Mouse (Mus musculus) monocyte, adult 5-6 weeks (primary cell): ENCODE measurements around the gene Asxl2. TPM values are rescaled to one million over a fixed set of nuclear protein-coding genes. Genes with fewer than 3 reads are reported as not detected.
"Not testable (repeated sequence)": the region's sequence is repeated elsewhere in the genome, so short reads cannot be mapped to it uniquely, and the experiment has no call there.

Experiments used
- ATAC-seq: fragments of 153-309, 156-312 bp; replicated peaks from 2 replicates; pipeline ENCODE4 v1.8.0; 2017; ENCODE audit warnings: mild to moderate bottlenecking; ENCODE audit not compliant: low TSS enrichment, insufficient number of reproducible peaks, severe bottlenecking, poor library complexity, low FRiP score
- total RNA-seq: library from RNA; stranded (forward); fragments of 200-1000, 200-491, 200-594 nt; gene quantifications from 3 replicates; pipeline ENCODE4 v1.2.3, GENCODE M21; 2017

The Asxl2 gene
- 29.1 to 67.5 TPM (median 32.2 TPM) in 3 replicates for total RNA-seq

GRCm38 (mm10) chr12:3426530-3427034 lies at the start of gene Asxl2:
Asxl2 (plus strand) TSS chr12:3426857.
- ATAC-seq: peak; percentile 91

GRCm38 (mm10) chr12:3377190-3377589 lies 49.5 kb upstream of the Asxl2 start:
- ATAC-seq: no peak

DNA sequence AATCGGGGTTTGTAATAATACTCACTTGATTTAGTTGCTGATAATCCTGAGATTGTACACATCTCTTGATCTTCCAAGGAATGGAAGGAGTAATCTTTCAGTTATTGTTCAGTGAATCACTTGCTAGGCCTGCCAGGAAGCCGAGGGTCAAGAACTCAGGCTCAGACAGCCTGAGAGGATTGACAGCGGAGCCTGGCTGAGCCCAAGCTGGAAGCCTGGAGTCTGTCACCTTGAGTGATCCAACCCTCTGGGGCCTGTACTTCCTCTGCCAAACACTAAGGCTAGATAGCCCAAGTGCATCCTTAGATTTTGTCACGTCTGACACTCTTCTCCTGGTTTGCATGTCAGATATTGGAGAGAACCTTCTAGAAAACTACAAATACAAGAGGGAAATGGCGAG lies 48.9 kb upstream of the Asxl2 start:
- ATAC-seq: no peak

GRCm38 (mm10) chr12:3384860-3385259 lies 41.8 kb upstream of the Asxl2 start:
- ATAC-seq: no peak

GRCm38 (mm10) chr12:3385271-3385670 lies 41.4 kb upstream of the Asxl2 start:
- no peak for ATAC-seq

DNA sequence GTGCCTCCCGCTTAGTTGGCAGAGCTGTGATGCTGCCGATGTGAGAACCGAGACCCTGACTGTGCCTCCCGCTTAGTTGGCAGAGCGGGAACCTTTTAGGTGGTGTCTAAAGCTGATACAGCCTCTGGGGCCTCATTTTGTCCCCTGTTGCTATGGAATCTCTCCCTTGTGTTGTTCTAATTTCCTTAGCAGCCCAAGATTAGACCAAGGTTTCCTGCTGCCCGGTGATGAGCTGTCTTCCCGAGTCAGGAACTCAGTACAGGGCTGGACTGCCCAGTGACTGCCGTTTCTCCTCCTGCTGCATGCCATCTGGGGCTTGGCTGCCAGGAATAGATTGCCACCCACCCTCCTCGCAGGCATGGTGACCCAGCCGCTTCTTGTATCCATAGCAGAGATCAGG lies 40.7 kb upstream of the Asxl2 start:
- no peak for ATAC-seq

GRCm38 (mm10) chr12:3387891-3388290 lies 38.8 kb upstream of the Asxl2 start:
- no peak for ATAC-seq

DNA sequence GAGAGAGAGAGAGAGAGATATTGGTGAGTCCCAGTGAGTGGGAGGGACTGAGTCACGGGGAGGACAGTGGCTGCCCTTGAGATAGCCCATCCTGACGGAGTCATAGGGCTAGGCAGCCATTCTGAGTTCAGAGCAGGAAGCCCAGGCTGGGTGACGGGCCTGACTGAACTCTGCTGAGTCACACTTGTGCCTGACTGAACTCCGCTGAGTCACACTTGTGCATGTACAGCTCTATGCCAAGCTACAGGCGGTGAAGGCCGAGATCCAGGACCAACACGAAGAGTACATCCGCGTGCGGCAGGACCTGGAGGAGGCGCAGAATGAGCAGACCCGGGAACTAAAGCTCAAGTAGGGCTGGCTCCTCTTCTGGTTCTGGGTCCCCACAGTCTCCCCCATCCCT lies 37.3 kb upstream of the Asxl2 start:
- ATAC-seq: no peak

GRCm38 (mm10) chr12:3390071-3390470 lies 36.6 kb upstream of the Asxl2 start:
- no peak for ATAC-seq

GRCm38 (mm10) chr12:3390577-3391262 lies 35.9 kb upstream of the Asxl2 start:
- peak; percentile 69; the same call in 1 of the 2 replicates for ATAC-seq

- ATAC-seq: no peak
These were observed 35.4 kb upstream of the Asxl2 start for GRCm38 (mm10) chr12:3391276-3391675.

GRCm38 (mm10) chr12:3393140-3393539 lies 33.5 kb upstream of the Asxl2 start:
- no peak for ATAC-seq

GRCm38 (mm10) chr12:3396931-3397330 lies 29.7 kb upstream of the Asxl2 start:
- ATAC-seq: no peak

GRCm38 (mm10) chr12:3405662-3406061 lies 21.0 kb upstream of the Asxl2 start:
- ATAC-seq: not testable (repeated sequence)

DNA sequence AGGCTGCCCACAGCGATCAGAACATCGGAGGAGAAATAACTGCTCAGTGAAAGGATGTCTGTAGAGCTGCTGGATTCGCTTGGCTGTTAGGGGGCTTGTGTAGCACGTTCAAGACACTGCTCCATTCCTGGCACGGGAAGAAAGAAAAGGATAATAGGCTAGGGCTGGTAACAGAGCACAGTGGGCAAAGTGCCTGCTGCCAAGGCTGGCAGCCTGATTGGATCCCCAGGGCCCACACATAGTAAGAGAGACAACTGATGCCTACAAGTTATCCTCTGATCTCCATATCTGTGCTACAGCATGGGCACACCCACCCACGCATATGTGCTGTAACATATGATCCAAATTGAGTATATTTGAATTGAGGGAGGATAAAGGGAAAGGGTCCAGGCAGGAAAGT lies 20.1 kb upstream of the Asxl2 start:
- ATAC-seq: no peak

- ATAC-seq: no peak
These were observed 11.7 kb upstream of the Asxl2 start for GRCm38 (mm10) chr12:3414956-3415355.

- no peak for ATAC-seq
These were observed 7.9 kb upstream of the Asxl2 start for GRCm38 (mm10) chr12:3418761-3419160.

DNA sequence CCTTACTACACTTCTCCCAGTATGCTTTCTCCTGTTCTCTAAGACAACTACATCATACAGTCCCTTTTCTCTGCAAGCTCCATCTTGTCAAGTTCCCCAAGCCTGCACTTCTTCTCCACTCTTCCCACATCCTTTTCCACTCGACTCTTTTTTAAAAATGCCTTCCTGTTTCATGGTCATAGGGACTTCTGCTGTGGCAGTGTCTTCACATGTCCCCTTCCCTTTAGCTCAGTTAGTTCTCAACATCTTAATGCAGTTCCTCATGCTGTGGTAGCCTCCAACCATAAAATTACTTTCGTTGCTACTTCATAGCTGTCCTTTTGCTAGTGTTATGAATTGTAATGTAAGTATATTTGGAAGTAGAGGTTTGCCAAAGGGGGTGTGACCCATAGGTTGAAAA lies 6.1 kb upstream of the Asxl2 start:
- no peak for ATAC-seq

- ATAC-seq: no peak
These were observed 3.9 kb upstream of the Asxl2 start for GRCm38 (mm10) chr12:3422786-3423185.

DNA sequence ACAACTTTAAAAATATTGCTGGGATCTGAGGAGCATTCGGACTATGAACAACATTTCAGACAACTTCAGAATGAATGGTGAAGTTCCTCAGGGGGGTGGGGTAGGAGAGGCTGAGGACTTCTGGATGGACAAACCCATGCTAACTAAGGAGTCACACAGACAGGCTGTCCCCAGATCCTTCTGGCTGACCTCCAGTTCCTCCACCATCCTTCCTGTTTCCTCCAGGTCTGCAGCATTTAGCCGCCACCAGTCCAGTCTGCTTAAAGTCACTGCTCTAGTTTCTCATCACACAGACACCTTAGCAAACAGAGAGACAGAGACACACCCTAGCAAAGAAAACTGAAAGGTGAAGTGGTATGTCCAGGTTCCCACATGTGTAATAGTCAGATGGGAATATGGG lies 2.5 kb upstream of the Asxl2 start:
- ATAC-seq: no peak
